In genomic region chr11:67114261-67114660, GRCm38 (mm10) we compare ENCODE assay signal across 39 mouse cellular contexts. TPM values are rescaled to one million over a fixed set of nuclear protein-coding genes. Genes with fewer than 3 reads are reported as not detected.
"Had no signal": no experiment of that assay in that cellular context is flagged by ENCODE, and none has a peak within 500 bp of the region (broad histone marks: within the 10 kb centered on the region; RNA-seq: fewer than 3 reads in every experiment).

No protein-coding gene starts in this region.

- H3K4me3 ChIP-seq: limb, embryonic 10.5 days; limb, embryonic 12.5 days; limb, embryonic 13.5 days; limb, embryonic 15.5 days; liver, embryonic 12.5 days; liver, embryonic 13.5 days; liver, embryonic 15.5 days; lung, embryonic 15.5 days; megakaryocyte, embryonic 14.5 days; midbrain, embryonic 10.5 days; midbrain, embryonic 12.5 days; midbrain, embryonic 13.5 days; midbrain, embryonic 15.5 days; myocyte; neural tube, embryonic 12.5 days had no signal

- H3K4me1 ChIP-seq: limb, embryonic 12.5 days; limb, embryonic 13.5 days; limb, embryonic 15.5 days; liver, embryonic 12.5 days; liver, embryonic 13.5 days; liver, embryonic 15.5 days; lung, embryonic 15.5 days; megakaryocyte, embryonic 14.5 days; midbrain, embryonic 12.5 days; midbrain, embryonic 15.5 days; neural tube, embryonic 12.5 days had no signal

- H3K36me3 ChIP-seq: limb, embryonic 10.5 days; limb, embryonic 12.5 days; limb, embryonic 13.5 days; limb, embryonic 15.5 days; liver, embryonic 12.5 days; liver, embryonic 13.5 days; liver, embryonic 15.5 days; lung, embryonic 15.5 days; midbrain, embryonic 10.5 days; midbrain, embryonic 12.5 days; midbrain, embryonic 13.5 days; midbrain, embryonic 15.5 days; neural tube, embryonic 12.5 days had no signal

- H3K27me3 ChIP-seq: liver, embryonic 12.5 days; liver, embryonic 13.5 days; liver, embryonic 15.5 days; lung, embryonic 15.5 days; midbrain, embryonic 15.5 days; neural tube, embryonic 12.5 days had no signal

- H3K27ac ChIP-seq: limb, embryonic 10.5 days; limb, embryonic 12.5 days; limb, embryonic 13.5 days; limb, embryonic 15.5 days; liver, embryonic 12.5 days; liver, embryonic 13.5 days; liver, embryonic 14.5 days; liver, embryonic 15.5 days; lung, embryonic 15.5 days; macrophage; midbrain, embryonic 10.5 days; midbrain, embryonic 12.5 days; midbrain, embryonic 13.5 days; midbrain, embryonic 15.5 days; neural tube, embryonic 12.5 days had no signal

- DNase-seq: left cerebral cortex, postnatal 4 days; liver; liver, embryonic 13.5 days; liver, postnatal 0 days; lung, adult 18-20 months; lung, adult 2 months; lung, embryonic 14.5 days; lung, postnatal 10 days; lung, postnatal 14 days; lung, postnatal 36 days; lung, postnatal 4 days; midbrain, embryonic 14.5 days had no signal

- H3K9me3 ChIP-seq: limb, embryonic 10.5 days; limb, embryonic 12.5 days; limb, embryonic 13.5 days; limb, embryonic 15.5 days; liver, embryonic 12.5 days; liver, embryonic 13.5 days; liver, embryonic 15.5 days; lung, embryonic 15.5 days; megakaryocyte, embryonic 14.5 days; midbrain, embryonic 10.5 days; midbrain, embryonic 12.5 days; midbrain, embryonic 13.5 days; midbrain, embryonic 15.5 days; neural tube, embryonic 12.5 days had no signal

- H3K4me2 ChIP-seq: limb, embryonic 12.5 days; limb, embryonic 13.5 days; limb, embryonic 15.5 days; liver, embryonic 11.5 days; liver, embryonic 12.5 days; liver, embryonic 13.5 days; liver, embryonic 15.5 days; lung, embryonic 14.5 days; lung, embryonic 15.5 days; midbrain, embryonic 11.5 days; midbrain, embryonic 12.5 days; midbrain, embryonic 13.5 days; midbrain, embryonic 15.5 days; neural tube, embryonic 12.5 days had no signal

- H3K9ac ChIP-seq: limb, embryonic 12.5 days; limb, embryonic 13.5 days; limb, embryonic 15.5 days; liver, embryonic 12.5 days; liver, embryonic 13.5 days; liver, embryonic 14.5 days; liver, embryonic 15.5 days; liver, postnatal 0 days; lung, embryonic 14.5 days; lung, embryonic 15.5 days; midbrain, embryonic 12.5 days; midbrain, embryonic 13.5 days; midbrain, embryonic 15.5 days; neural tube, embryonic 12.5 days had no signal

RNA-seq across cellular contexts. Expression of gene Myh3, which starts 36.2 kb away (rescaled TPM):
- total RNA-seq: liver, adult 2 months; megakaryocyte progenitor cell, adult 5-6 weeks; megakaryocyte-erythroid progenitor cell, adult 5-6 weeks; monocyte, adult 5-6 weeks had no signal
- polyA plus RNA-seq: liver, adult 2 months had no signal

RNA-seq across cellular contexts. Expression of gene Myh2, which starts 56.6 kb away (rescaled TPM):
- total RNA-seq: megakaryocyte progenitor cell, adult 5-6 weeks; megakaryocyte, adult 5-6 weeks; megakaryocyte-erythroid progenitor cell, adult 5-6 weeks; monocyte, adult 5-6 weeks had no signal
- polyA plus RNA-seq: limb, embryonic 10.5 days; limb, embryonic 11.5 days; liver, adult 2 months; liver, embryonic 11.5 days; liver, embryonic 12.5 days; liver, embryonic 13.5 days; liver, embryonic 14.5 days; liver, embryonic 16.5 days; liver, postnatal 0 days; lung, embryonic 14.5 days; lung, embryonic 15.5 days; lung, embryonic 16.5 days; lung, postnatal 0 days; macrophage; midbrain, embryonic 11.5 days; midbrain, embryonic 13.5 days had no signal
